Mouse (Mus musculus): ENCODE measurements around the gene Phf24.

DNA sequence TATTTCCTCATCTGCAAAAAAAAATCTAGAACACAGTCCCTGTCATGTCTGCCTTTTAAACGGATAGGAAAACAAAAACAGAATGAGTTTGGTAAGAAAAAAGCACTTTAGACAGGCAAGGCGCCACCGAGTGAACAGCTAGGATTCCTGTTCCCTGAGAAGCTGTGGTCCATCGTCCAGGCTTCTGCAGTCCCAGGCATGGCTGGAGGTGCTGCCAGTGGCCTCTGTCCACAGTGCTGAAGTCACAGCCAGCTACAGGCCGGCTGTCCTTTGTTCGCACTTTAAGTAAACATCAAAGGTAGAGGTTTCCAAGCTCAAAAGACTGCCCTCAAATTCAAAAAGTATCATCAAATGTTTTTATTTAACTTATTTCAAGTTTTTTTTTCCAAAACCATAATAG, 28.6 kb downstream of the Phf24 start:
- TF ChIP-seq POLR2A (IDR thresholded peaks at IDR 0.05; ENCODE audit: extremely low read depth, insufficient read depth, low read length) (no peak), CTCF (IDR thresholded peaks at IDR 0.05; ENCODE audit: low read depth, low read length) (no peak)

Data from liver, adult 2 months (tissue).